Mouse (Mus musculus) erythroid progenitor cell, adult 5-6 weeks (primary cell): ENCODE results near the gene Mrpl51. TPM values are rescaled to one million over a fixed set of nuclear protein-coding genes. Genes with fewer than 3 reads are reported as not detected.
A peak's percentile ranks its signal among the peaks of the same experiment; 100 is the strongest.
"Not testable (repeated sequence)": the region's sequence is repeated elsewhere in the genome, so short reads cannot be mapped to it uniquely, and the experiment has no call there.

Experiments used
- ATAC-seq: replicated peaks from 2 replicates; pipeline ENCODE4 v1.8.0; 2016; ENCODE audit warnings: moderate number of reproducible peaks, mild to moderate bottlenecking, moderate TSS enrichment, inconsistent platforms; ENCODE audit not compliant: poor library complexity, low FRiP score, severe bottlenecking
- total RNA-seq, 2 experiments: library from RNA; stranded (forward) in 1 of 2; stranded (reverse) in 1 of 2; fragments of 150-400 nt in 1 of 2; fragments of 186-747, 209-891 nt in 1 of 2; gene quantifications; 2 replicates each; pipeline versions ENCODE4 v1.2.3 to v1.2.4; 2015 to 2017; ENCODE audit warnings: low replicate concordance in 2 of 2

Gene Mrpl51
- total RNA-seq, 2 experiments from 2014 or later = 63.3 to 64.1 TPM

DNA sequence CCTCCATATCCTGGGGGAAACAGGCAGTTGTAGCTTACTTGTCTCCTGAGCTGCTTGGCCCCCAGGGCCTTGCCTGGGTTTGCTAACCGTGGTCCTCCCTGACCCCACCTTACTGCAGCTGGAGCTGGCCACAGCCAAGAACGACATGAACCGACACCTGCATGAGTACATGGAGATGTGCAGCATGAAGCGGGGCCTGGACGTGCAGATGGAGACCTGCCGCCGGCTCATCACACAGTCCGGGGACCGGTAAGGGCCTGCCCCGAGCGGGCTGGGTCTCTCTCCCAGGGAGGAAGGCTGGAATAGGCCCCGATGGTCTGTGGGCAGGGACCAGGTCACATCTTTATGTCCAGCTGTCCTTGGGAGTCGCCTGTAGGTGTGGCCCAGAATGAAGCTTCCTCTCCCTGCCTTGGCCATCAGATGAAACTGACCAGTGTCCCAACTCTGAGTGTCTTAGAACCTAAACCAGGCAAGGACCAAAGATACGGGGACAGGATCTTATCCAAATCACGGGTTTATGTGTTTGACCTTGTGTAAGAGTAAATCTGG lies 32.6 kb upstream of the Mrpl51 start:
- ATAC-seq = no peak

GRCm38 (mm10) chr6:125159773-125160557 lies 31.6 kb upstream of the Mrpl51 start:
- ATAC-seq = no peak

DNA sequence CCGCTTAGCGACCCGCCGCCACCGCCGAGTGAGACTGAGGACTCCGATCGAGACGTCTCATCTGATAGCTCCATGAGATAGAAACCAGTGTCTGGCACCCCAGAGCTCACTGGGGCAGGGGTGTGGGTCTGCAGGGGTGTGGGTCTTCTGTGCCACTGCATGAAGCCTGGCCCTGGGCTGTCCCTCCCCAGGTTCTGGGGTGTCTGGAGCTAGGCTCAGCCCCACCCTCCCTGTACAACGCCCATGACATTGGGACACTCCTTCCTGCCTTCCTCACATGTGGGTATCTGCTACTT lies 31.1 kb upstream of the Mrpl51 start:
- no peak for ATAC-seq

DNA sequence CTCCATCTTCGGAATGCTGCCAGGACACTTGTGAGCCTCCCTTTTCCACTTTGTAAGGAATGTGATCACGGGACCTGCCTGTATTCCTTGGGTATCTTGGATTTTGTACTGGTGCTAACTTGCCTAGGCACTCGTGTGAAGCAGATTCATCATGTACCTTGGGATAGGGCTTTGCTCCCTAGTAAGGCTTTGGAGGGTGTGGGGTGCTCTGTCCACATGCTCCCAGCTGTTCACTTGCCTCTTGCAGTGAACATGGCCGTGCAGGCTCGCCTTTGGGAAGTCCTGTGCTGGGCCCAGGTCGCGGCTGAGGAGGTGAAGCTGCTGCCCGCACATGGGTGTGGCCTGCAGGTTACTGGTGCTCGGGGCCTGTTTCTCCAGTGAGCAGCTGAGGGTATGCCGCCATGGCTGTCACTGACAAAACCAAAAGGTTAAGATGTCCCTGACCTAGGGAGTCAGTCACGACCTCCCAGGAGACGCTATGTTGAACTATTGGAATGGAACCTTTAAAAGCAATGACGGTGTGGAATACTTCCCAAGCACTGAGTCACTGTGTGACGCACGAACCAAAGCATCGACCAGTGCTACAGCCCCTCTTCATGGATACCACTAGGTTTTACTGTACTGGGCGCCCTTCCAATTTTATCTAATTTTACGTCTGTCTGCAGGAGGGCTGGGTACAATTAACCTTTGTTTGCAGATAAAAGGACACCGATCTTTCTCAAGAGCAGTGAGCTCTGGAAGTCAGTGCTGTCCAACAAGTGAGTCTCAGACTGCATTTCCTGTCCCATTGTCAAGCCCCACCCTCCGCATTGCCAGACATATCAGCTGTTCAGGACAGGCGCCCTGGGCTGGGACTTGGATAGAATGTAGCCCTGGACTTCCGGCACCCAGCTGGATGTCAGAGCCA lies 30.5 kb upstream of the Mrpl51 start:
- ATAC-seq = no peak

DNA sequence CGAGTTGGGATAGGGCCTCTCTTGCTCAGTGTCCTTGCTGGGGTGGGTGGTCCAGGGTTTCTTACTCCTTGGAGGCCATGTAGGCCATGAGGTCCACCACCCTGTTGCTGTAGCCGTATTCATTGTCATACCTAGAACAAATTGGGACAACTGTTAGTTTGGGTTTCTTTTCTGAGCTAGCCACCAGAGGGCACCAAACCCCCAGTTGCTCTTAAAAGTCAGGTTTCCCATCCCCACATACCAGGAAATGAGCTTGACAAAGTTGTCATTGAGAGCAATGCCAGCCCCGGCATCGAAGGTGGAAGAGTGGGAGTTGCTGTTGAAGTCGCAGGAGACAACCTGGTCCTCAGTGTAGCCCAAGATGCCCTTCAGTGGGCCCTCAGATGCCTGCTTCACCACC lies 29.6 kb upstream of the Mrpl51 start:
- not testable (repeated sequence) for ATAC-seq

DNA sequence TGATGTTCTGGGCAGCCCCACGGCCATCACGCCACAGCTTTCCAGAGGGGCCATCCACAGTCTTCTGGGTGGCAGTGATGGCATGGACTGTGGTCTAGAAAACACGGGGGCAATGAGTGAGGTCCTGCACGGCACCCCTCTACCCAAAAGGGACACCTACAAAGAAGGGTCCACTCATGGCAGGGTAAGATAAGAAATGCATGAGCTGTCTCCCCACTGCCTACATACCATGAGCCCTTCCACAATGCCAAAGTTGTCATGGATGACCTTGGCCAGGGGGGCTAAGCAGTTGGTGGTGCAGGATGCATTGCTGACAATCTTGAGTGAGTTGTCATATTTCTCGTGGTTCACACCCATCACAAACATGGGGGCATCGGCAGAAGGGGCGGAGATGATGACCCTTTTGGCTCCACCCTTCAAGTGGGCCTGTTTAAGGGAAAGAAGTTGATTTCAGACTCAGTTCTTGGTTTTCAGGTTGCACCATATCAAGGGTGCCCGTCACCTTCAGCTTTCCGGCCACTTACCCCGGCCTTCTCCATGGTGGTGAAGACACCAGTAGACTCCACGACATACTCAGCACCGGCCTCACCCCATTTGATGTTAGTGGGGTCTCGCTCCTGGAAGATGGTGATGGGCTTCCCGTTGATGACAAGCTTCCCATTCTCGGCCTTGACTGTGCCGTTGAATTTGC lies 28.8 kb upstream of the Mrpl51 start:
- ATAC-seq = not testable (repeated sequence)

GRCm38 (mm10) chr6:125163801-125164657 lies 27.6 kb upstream of the Mrpl51 start:
- 0 out of 2 replicates have a peak, but pooled peaks have one; percentile 4 for ATAC-seq

GRCm38 (mm10) chr6:125164672-125165327 lies 26.8 kb upstream of the Mrpl51 start:
- ATAC-seq = peak; percentile 39

- peak; percentile 78 for ATAC-seq
These were observed 26.2 kb upstream of the Mrpl51 start for GRCm38 (mm10) chr6:125165328-125165891.

DNA sequence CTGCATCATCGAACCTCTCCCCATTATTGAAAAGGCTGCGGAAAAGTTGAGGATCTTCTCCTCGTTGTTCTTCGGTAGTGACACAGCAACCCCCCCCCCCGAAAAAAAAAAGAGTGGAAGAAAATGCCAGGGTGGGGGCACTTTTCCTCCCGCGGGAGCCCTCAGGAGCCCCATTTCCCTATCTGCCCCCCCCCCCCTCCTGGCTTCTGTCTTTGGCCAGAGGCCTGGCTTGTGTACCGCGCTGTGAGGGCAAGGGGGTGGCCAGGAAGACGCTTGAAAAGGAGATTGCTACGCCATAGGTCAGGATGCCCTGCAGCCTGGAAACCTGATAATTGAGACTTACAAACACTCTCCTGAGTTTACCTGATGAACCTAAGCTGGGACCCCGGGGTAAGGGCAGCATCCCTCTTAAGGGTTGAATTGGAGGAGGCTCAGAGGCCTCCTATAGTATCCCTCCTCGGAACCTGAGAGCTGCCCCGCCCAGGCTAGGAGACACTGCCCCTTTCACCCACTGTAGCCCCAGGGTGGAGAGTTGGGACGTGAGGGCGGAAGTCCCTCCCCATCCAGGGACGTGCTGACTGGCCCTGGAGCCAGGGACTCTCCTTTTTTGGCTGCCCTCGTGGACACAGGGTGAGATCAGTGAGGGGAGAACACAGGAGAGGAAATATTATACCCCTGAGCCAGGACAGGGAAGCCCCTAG lies 25.4 kb upstream of the Mrpl51 start, which contains the start of gene Gapdh:
Gene Gapdh, minus strand, starts transcription at position 417 of the 701 bp plus-strand sequence.
- no peak for ATAC-seq

GRCm38 (mm10) chr6:125166861-125167650 lies 24.5 kb upstream of the Mrpl51 start:
- no peak for ATAC-seq

- no peak for ATAC-seq
These were observed 23.5 kb upstream of the Mrpl51 start for GRCm38 (mm10) chr6:125168086-125168485.

DNA sequence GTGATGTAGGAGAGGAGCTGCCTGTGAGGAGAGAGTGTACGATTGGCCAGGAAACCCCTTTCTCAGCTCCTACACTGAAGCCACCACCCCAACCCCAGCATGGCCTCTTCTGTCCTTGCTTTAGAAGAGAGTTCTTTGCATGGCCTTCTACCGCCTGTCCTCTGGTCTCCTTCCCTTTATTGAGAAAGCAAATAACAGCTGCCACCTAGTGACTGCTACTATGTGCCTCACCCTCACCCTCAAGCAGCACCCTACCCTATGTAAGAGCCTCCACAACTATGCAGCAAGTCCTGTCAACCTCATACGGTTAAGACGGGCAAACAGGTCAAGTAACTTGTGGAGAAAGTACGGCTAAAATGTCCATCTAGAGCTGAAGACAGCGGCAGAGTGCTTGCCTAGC lies 21.4 kb upstream of the Mrpl51 start:
- ATAC-seq = no peak

DNA sequence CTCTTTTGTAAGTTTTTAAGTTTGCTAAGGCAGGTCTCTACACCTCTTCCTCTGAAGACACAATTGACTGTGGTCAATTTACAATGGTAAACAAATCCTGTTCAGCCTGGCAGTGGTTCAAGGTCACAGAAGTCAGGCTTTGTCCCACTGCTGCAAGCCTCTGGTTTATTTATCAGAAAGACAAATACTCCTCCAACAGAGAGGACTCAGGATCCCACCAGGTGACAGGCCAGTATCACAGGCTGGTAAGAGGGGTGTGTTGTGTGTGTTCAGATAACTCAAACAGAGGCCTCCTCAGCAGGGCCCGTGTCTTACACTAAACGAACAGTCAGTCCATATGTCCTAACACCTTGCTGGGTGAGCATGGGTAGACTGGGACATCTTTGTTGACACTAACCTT lies 19.1 kb upstream of the Mrpl51 start:
- no peak for ATAC-seq

GRCm38 (mm10) chr6:125173256-125173655 lies 18.3 kb upstream of the Mrpl51 start:
- ATAC-seq = no peak

DNA sequence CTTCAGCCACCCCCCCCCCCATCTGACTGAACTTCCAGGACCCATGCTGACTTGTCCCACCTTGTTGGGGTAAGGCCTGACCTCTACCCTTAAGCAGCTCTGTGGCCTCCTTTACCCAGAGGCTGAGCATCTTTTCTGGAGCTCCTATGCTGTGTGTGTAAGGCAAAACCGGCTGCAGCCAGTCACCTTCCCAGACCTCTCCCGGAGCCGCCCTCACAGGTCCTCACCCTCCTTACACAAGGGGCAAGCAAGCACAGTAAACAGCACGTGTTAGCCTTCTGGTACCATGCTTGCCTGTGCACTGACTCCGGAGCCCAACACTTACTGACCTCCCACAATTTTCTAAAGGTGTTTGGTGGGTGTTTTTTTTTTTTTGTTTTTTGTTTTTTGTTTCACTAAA lies 16.1 kb upstream of the Mrpl51 start:
- ATAC-seq = no peak

GRCm38 (mm10) chr6:125179601-125180000 lies 12.0 kb upstream of the Mrpl51 start:
- ATAC-seq = no peak
